ENCODE assay signal across 11 mouse cellular contexts in genomic region chr3:131263766-131264486, GRCm38 (mm10). TPM values are rescaled to one million over a fixed set of nuclear protein-coding genes. Genes with fewer than 3 reads are reported as not detected.
DNase-seq lines count a peak whose midpoint lies in the region; ATAC-seq and TF ChIP-seq lines count a peak whose summit lies in the region.
"Had no signal": no experiment of that assay in that cellular context is flagged by ENCODE, and none has a peak within 500 bp of the region (broad histone marks: within the 10 kb centered on the region; RNA-seq: fewer than 3 reads in every experiment).

No protein-coding gene starts in this region.

- WGBS in intestine, postnatal 0 days = 37% methylated on average over 15 of the region's 15 CpGs
- 72% methylated on average over 15 of the region's 15 CpGs for WGBS in liver, embryonic 12.5 days (ENCODE audit: insufficient replicate concordance)
- 86% methylated on average over 15 of the region's 15 CpGs for WGBS in forebrain, embryonic 14.5 days

- no peaks in the 10 kb centered on the region for H3K9me3 ChIP-seq in intestine, postnatal 0 days (ENCODE audit: control insufficient read depth)
- H3K9me3 ChIP-seq in liver, embryonic 12.5 days (replicated peaks) = no peaks in the 10 kb centered on the region
- no peaks in the 10 kb centered on the region for H3K9me3 ChIP-seq in forebrain, embryonic 14.5 days (replicated peaks; ENCODE audit: control insufficient read depth, low read length)
- H3K9me3 ChIP-seq: forebrain, embryonic 12.5 days had no signal

- DNase-seq in heart, adult 11 months = peak; percentile 76
- DNase-seq in heart, postnatal 10 days = no peak
- DNase-seq in lung, postnatal 25 days (ENCODE audit: low spot score) = peak; percentile 62
- DNase-seq in forebrain, embryonic 14.5 days (ENCODE audit: low spot score) = no peak
- no peak for DNase-seq in cerebellum, postnatal 4 days (ENCODE audit: low spot score in 2 of 2)
- DNase-seq: cerebellum, adult 18-20 months had no signal

- intact Hi-C loops in heart, postnatal 10 days (cut with DNase I) = no loop called here

- ATAC-seq in intestine, postnatal 0 days = peak; percentile 89
- ATAC-seq in liver, embryonic 12.5 days = peak; percentile 40; the same call in 1 of the 2 replicates
- ATAC-seq in forebrain, embryonic 14.5 days = no peak
- no peak for ATAC-seq in megakaryocyte-erythroid progenitor cell, adult 5-6 weeks (replicated peaks; ENCODE audit: low FRiP score, low TSS enrichment, poor library complexity, severe bottlenecking)
- ATAC-seq: inflammation-experienced regulatory T-cells, adult 6 months had no signal

- no peak overlapping the region for H3K4me3 ChIP-seq in intestine, postnatal 0 days (ENCODE audit: low read depth, low read length)
- no peak overlapping the region for H3K4me3 ChIP-seq in liver, embryonic 12.5 days
- no peak overlapping the region for H3K4me3 ChIP-seq in forebrain, embryonic 14.5 days (ENCODE audit: low read depth, low read length)
- H3K4me3 ChIP-seq: forebrain, embryonic 12.5 days had no signal

- H3K36me3 ChIP-seq in intestine, postnatal 0 days (ENCODE audit: control insufficient read depth, insufficient read depth) = peaks cover 24% of the 10 kb centered on the region; the same call in 1 of the 2 replicates
- peaks cover 29% of the 10 kb centered on the region for H3K36me3 ChIP-seq in liver, embryonic 12.5 days
- H3K36me3 ChIP-seq in forebrain, embryonic 14.5 days (ENCODE audit: control insufficient read depth, insufficient read depth, low read length) = no peaks in the 10 kb centered on the region

- H3K27ac ChIP-seq in intestine, postnatal 0 days (ENCODE audit: low read depth, low read length) = peak overlapping the region; percentile 84
- no peak overlapping the region for H3K27ac ChIP-seq in liver, embryonic 12.5 days
- H3K27ac ChIP-seq in forebrain, embryonic 14.5 days (ENCODE audit: low read depth, low read length) = no peak overlapping the region
- H3K27ac ChIP-seq: forebrain, embryonic 12.5 days had no signal

- no peak for TF ChIP-seq CTCF in intestine, postnatal 0 days (IDR thresholded peaks at IDR 0.05; ENCODE audit: low read depth)

- H3K27me3 ChIP-seq in intestine, postnatal 0 days (replicated peaks; ENCODE audit: control insufficient read depth, insufficient read depth, low read length) = no peaks in the 10 kb centered on the region
- H3K27me3 ChIP-seq in liver, embryonic 12.5 days (replicated peaks) = no peaks in the 10 kb centered on the region
- no peaks in the 10 kb centered on the region for H3K27me3 ChIP-seq in forebrain, embryonic 14.5 days (replicated peaks; ENCODE audit: control insufficient read depth, insufficient read depth, low read length)
- H3K27me3 ChIP-seq: forebrain, embryonic 12.5 days had no signal

- H3K9ac ChIP-seq in intestine, postnatal 0 days (ENCODE audit: low read depth, low read length) = no peak overlapping the region
- no peak overlapping the region for H3K9ac ChIP-seq in liver, embryonic 12.5 days
- no peak overlapping the region for H3K9ac ChIP-seq in forebrain, embryonic 14.5 days (ENCODE audit: low read length)
- H3K9ac ChIP-seq: forebrain, embryonic 12.5 days had no signal

- no peaks in the 10 kb centered on the region for H3K4me1 ChIP-seq in intestine, postnatal 0 days (replicated peaks; ENCODE audit: control insufficient read depth, insufficient read depth, low read length)
- H3K4me1 ChIP-seq in liver, embryonic 12.5 days = peaks cover 13% of the 10 kb centered on the region
- H3K4me1 ChIP-seq in forebrain, embryonic 14.5 days (ENCODE audit: control insufficient read depth, insufficient read depth, low read length) = no peaks in the 10 kb centered on the region
- H3K4me1 ChIP-seq: forebrain, embryonic 12.5 days had no signal

- peak overlapping the region; percentile 21; the same call in 1 of the 2 replicates for H3K4me2 ChIP-seq in intestine, postnatal 0 days (replicated peaks; ENCODE audit: low read depth)
- H3K4me2 ChIP-seq in liver, embryonic 12.5 days = no peak overlapping the region
- H3K4me2 ChIP-seq in forebrain, embryonic 14.5 days (ENCODE audit: low read length) = no peak overlapping the region
- H3K4me2 ChIP-seq: forebrain, embryonic 12.5 days had no signal

RNA-seq across cellular contexts. Expression of gene Hadh, which starts 8.0 kb away (rescaled TPM):
- total RNA-seq in heart, postnatal 10 days (2021) = 100 to 1,000 TPM; 573 to 586 TPM
- 581 and 642 TPM in 2 replicates for polyA plus RNA-seq in intestine, postnatal 0 days (2015; fragmentation: Nextera tagmentation; extraction: Ambion mirVana)
- 72.7 and 74.3 TPM in 2 replicates for polyA plus RNA-seq in liver, embryonic 12.5 days (2016; fragmentation: Nextera tagmentation; extraction: Ambion mirVana)
- polyA plus RNA-seq in forebrain, embryonic 14.5 days (2014; fragmentation: Nextera tagmentation; extraction: Ambion mirVana) = 31.1 and 34.1 TPM in 2 replicates
- 28.2 and 31.9 TPM in 2 replicates for total RNA-seq in megakaryocyte-erythroid progenitor cell, adult 5-6 weeks (2014; fragmentation: Nextera tagmentation)
- total RNA-seq in megakaryocyte-erythroid progenitor cell, adult 5-6 weeks (2017) = 44.7 and 49.6 TPM in 2 replicates

RNA-seq across cellular contexts. Expression of gene Cyp2u1, which starts 39.1 kb away (rescaled TPM):
- total RNA-seq in heart, postnatal 10 days (2021) = 10 to 100 TPM; 28.7 to 29.2 TPM
- polyA plus RNA-seq in intestine, postnatal 0 days (2015; fragmentation: Nextera tagmentation; extraction: Ambion mirVana) = 17.1 and 24.2 TPM in 2 replicates
- polyA plus RNA-seq in liver, embryonic 12.5 days (2016; fragmentation: Nextera tagmentation; extraction: Ambion mirVana) = 0.29 and 0.67 TPM in 2 replicates
- polyA plus RNA-seq in forebrain, embryonic 14.5 days (2014; fragmentation: Nextera tagmentation; extraction: Ambion mirVana) = 3.4 and 5.0 TPM in 2 replicates
- total RNA-seq in megakaryocyte-erythroid progenitor cell, adult 5-6 weeks (2014; fragmentation: Nextera tagmentation) = 1.1 TPM in 1 of 2 replicates, not detected in the other
- total RNA-seq in megakaryocyte-erythroid progenitor cell, adult 5-6 weeks (2017) = 0.11 and 0.33 TPM in 2 replicates

Comparison
In these comparisons a context has a peak if more than half of its experiments do, and no peak if none do; other contexts are left out.
1. DNase-seq: peak in heart, adult 11 months (single experiment) and lung, postnatal 25 days (single experiment); none in heart, postnatal 10 days (0 of 2), forebrain, embryonic 14.5 days (single experiment) and cerebellum, postnatal 4 days (0 of 2).
2. ATAC-seq: peak in intestine, postnatal 0 days (single experiment) and liver, embryonic 12.5 days (single experiment); none in forebrain, embryonic 14.5 days (single experiment) and megakaryocyte-erythroid progenitor cell, adult 5-6 weeks (single experiment).